Mouse (Mus musculus): ENCODE results near the gene Ccdc40.
A peak's percentile ranks its signal among the peaks of the same experiment; 100 is the strongest.

Ccdc40 gene

DNA sequence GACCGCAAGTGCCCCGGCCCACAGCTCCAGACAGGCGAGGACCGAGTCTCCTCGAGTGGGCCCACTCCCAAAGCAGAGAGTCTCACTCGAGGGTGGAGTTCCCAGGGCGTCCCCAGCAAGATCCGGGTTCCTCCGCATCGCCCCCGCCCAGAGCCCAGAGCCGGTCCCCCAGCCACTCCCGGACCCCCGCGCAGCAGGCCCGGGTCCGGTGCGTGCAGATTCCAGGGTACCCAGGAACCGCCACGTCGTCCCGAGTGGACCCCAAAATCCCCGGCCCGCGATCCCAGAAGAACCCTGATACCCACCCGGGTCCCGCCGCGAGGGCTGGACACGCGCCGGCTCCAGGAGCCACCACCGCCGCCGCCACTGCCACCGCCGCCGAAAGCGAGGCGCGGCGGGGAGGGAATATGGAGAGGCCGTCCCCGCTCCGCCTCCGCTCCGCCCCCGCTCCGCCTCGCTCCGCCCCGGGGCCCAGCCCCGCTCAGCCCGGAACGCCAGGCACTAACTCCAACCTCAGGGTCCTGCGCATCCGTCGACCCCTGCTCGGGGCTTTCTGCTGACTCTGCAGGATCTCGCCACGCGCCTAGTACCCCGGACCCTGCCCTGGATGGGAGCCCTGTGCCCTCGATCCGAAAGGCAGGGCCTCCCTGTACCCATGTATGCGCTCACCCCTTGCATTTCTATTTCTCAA is at the start of gene Ccdc40, which contains the start of gene Tbc1d16:
Ccdc40 (plus strand) TSS at position 482 of the 691 bp plus-strand sequence.
Tbc1d16 (minus strand) TSS at position 409 of the 691 bp plus-strand sequence.
- DNase-seq (ENCODE audit: low spot score) = peak; percentile 90

DNA sequence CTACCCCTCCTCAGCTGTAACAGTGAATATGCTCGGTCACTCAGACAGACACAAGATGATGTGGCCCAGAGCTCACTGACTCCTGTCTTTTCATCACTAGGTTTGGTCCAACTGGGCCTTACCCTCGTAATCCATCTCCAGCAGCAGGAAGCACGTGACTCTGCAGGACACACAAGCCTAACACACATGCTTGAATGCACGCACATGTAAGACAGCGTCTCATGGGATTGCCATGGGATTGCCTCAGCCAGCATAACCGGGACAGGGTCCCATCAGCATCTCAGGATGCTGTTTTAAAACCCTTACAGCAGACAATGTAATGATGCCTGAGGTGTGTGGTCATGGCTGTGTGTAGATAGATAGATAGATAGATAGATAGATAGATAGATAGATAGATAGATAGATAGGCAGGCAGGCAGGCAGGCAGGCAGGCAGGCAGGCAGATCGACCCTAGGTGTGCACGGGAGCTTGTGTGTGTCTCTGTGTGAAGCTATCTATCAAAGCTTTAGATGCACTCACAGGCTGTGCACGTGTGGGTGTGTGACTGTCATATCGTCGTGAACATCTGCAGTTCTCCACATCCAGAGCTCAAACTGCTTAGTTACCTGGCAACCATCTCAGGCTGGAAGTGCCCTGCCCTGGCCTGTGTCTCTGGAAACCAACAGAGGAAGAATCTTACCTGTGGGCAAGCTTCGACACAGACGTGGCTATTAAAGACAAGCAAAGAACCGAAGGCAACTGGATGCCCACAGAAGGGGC is 47.4 kb upstream of the Ccdc40 start:
- no peak for DNase-seq (ENCODE audit: low spot score)

DNA sequence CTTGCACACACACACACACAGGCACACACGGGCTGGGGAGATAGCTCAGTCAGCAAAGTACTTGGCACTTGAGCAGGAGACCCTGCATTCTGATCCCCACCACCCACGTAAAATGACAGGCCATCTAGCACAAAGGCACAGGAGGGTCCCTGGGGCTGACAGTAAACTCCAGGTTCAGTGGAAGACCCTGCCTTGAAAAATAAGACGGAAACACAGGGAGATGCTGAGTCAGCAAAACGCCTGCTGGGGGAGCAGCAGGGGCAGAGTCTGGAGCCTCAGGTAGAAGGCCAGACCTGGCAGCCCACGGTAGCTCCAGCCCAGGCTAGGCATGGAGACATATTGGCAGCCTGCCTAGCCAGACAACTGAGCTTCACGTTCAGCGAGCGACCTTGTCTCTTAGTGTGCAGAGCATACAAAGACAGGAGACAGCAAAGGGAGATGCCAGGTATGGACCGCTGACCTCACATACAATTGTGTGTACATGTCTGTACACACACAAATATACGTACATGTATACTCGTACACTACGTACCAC is 46.4 kb upstream of the Ccdc40 start:
- DNase-seq (ENCODE audit: low spot score) = no peak

DNA sequence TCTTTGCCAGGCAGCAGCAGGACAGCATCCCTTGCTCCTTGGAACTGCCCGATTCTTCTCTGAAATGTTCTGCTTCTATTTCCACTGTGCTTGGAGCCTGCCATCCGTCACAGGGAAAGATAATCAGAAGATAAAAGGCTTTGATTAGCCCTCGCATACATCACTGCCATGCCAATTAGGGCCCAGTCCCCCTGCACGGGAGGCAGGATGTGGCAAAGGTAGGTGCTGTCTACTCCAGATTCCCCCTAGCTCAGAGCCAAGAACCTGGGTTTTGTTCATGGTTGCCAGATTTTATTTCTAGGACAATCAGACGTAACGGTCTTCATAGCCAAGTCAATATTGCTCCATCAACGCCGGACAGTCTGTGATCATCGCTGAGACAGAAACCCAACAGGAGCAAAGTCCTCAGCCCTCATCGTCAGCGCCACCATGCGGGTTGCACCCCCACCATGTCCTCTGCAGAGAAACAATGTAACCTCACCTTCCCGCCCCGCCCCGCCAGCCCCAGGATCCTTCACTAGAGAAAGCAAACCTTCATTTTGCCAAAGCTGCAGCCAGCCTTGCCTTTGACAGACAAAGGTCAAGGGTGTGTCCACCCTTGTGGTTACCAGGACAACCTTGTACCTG is 44.6 kb upstream of the Ccdc40 start:
- no peak for DNase-seq (ENCODE audit: low spot score)

DNA sequence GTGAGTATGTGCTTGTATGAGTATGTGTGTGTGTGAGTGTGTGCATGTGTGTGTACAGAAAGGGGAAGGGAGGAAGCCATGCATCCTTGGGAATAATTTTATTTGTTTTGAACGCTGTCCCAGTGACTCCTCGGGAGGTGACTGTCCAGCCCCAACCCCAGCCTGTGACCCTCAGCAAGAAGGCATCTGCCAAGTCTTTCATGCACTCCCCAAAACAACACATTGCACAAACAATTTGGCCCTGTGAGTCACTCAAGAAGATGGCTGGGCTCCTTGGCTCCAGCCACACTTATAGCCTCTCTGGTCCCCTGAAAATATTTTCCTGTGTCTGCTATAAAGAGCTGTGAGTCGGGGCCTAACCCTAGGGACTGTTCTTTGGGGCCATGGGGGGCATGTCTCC is 42.0 kb upstream of the Ccdc40 start:
- DNase-seq (ENCODE audit: low spot score) = no peak

DNA sequence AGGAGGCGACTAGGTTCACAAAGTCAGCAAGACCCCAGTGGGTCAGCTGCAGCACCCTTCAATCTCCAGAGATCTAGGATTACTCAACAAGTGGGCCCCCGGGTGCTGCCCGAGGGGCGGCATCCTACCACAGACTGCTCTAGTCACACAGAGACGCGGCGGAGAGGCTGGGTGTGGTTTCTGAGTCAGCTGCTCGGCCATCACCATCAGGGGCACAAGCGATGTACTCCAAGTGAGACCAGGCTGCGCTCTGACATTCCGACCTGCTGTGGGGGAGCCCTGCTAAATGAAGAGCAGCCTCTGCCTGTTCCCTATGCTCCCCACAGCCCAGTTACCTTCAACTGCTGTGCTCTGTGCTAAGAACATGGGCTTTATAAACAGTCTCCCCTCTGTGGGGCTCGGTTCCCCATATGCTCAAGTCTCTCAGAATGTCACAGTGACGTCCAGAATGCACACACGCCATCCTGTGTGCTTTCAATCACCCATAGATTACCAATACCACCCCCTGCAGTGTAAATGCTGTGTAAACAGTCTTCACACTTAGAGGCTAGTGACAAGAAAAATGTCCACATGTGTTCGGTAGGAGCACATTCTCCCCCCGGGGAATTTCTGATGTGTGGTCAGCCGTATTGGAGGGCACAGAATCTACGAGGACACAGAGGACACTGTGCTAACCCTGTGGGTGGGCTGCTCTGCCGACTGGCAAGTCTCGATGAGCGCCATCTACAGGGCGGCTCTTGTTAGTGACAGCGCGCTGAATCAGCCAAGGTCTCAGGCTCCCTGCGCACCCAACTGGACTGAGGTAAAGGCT is 41.2 kb upstream of the Ccdc40 start:
- peak; percentile 92 for DNase-seq (ENCODE audit: low spot score)

DNA sequence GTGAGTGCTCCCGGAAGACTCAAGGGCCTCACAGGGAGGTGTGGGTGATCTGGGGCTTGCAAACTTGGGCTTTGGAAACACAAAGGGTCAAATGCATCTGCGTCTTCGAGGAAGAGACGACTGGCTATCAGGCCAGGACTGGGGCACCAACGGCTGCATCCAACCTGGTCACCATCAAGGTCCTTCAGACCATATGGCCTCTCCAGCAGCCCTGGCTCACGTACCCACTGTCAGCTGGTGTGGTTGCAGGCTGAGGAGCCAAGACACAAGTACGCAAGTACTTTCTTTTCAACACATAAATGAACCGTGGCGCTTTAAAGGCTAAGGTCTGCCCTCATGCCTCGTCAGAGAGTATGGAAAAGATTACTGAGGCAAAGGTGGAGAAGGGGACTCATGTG is 40.6 kb upstream of the Ccdc40 start:
- no peak for DNase-seq (ENCODE audit: low spot score)

DNA sequence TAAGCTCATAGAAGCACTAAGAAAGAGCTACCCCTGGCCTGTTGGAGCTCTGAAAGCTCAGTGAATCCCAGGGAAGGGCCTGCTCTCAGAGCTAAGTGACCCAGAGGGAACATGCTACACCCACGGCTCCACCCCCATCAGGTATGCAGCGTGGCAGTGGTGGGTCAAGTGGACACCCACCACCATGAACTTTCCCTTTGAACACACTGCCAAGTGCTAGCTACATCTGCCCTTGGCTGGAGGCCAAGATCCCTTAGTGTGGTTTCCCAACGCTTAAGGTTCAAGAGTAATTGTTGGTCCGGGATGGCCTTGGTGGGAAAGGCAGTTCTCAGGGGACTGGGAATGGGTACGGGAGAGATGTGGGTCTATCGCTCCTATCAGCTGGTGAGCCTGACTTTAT is 40.0 kb upstream of the Ccdc40 start:
- DNase-seq (ENCODE audit: low spot score) = no peak

DNA sequence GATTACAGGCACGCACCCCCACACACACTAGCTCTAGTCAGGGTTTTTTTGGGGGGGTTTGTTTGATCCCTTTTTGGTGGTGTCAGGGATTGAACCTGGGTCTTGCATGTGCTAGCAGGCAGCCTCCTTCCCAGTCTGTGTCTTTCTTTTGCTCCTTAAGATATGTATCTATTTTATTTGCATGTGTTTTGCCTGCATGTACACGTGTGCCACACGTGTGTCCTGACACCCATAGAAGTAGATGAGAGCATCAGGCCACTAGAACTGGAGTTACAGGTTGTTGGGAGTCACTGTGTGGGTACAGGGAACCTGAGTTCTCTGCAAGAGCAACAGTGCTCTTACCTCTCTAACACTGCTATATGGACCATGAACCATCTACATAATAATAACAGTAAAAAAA is 39.1 kb upstream of the Ccdc40 start:
- no peak for DNase-seq (ENCODE audit: low spot score)

DNA sequence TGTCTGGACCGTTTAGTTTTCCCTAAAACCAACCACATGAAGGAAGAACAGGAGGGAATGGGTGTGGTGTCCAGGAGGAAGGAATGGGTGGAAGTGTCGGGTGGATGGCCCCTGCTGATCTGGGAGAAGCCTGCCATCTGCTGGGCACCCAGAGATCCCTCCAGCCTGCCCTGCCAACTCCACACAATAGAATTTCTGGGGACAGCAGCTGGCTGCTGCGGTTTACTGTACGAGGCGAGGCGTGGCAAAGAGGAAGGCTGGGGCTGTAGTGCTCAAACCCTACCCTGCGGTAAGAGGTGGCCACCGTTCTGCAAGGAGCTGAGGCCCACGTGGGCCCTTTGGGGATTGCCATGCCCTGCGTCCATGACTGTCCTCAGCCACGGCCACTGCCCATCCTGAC is 37.9 kb upstream of the Ccdc40 start:
- peak; percentile 73 for DNase-seq (ENCODE audit: low spot score)

DNA sequence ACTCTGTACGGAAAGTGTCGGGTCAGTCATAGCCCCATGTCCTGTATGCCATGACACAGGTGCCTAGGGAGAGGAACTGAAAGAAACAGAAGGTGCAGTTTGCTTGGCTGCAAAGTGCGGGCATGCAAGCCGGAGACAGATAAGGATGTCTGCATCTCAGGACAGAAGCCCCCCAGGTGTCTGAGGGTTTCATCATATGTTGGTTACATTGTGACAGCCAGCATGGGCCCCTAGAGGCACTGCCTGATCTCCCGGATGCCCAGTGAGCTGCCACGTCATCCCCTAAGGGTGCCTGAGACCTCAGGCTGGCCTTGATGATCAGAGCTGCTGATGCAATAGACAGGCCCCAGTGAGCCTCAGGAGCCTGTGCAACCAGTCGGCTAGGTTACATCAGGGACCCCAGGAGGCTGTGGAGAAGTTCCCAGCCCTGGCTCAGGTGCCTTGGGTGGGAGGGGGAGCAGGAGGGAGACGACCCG is 36.7 kb upstream of the Ccdc40 start:
- DNase-seq (ENCODE audit: low spot score) = no peak

DNA sequence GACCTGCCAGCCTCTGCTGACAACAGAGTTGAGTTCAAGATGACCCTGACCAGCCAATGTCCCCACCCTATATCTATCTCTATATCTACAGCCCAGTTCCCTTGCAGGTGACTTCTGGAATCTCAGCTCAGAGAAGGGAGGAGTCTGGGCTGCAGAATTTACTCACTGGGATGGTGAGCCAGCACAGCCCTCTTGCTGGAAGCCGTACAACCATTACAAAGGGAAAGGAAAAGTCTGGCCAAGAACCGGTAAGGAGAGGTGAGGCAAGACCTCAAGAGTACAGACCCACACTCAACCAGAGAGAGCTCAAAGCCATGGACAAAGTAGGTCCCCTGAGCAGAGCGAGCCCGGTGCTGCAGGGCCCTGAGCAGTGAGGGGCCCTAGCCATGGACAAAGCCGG is 36.2 kb upstream of the Ccdc40 start:
- no peak for DNase-seq (ENCODE audit: low spot score)

DNA sequence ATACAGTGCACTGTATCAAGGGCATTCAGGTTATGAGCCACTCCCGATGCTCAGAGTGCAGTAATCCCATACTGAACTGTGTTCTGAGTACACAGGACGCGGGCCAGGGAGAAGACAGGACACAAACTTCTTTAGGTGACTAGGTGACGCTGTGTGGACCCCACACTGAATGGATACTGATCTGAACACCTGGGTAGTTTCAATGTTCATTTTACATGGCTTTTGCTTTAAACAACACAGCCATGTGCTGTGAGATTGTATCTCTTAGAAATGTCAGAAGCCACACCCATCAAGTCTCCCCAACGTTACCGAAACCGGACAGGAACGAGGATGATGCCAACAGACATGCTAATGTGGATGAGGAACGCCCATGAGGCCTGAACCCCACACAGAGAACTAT is 35.8 kb upstream of the Ccdc40 start:
- DNase-seq (ENCODE audit: low spot score) = no peak

DNA sequence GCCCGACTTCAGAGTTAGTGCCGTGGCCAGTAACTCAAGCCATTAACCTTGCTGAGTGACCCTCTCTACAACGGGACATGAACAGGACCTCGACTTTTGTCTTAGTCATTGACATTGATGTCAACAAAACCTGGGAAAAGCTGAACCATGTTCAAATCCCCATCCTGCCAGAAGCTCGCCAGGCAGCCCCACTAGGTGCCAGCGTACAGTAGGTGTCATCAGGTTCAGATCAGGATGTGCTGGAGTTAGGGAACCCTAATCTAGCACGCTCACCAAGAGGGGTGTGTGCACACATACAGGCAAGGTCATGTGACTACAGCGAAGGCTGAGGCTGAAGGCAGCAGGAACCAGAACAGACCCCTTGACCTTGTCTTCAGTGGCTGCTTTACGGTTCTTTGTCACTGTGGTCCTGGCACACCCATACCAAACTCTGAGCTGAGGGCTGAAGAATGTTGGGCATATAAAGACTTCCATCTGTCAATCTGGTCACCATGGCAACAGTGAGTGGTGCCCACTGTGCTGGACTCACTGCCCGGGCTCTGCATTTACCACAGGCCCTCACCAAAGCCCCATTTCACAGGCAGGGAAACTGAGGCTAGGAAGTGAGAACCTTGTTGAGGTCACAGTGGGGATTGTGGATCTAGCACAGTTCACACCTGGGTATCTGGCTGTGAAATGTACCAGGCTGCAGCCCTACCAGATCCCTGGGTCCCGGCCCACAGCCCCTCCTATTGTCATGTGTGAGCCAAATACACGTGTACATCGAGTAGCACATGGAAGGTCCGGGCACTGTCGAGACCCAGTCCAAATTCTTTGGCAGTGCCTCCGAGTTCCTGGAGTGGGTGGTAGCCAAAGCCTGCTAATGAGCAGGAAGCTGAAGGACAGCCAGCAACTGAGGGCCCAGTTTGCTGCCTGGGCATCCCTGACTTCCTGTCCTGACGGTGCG is 30.5 kb upstream of the Ccdc40 start:
- no peak for DNase-seq (ENCODE audit: low spot score)

DNA sequence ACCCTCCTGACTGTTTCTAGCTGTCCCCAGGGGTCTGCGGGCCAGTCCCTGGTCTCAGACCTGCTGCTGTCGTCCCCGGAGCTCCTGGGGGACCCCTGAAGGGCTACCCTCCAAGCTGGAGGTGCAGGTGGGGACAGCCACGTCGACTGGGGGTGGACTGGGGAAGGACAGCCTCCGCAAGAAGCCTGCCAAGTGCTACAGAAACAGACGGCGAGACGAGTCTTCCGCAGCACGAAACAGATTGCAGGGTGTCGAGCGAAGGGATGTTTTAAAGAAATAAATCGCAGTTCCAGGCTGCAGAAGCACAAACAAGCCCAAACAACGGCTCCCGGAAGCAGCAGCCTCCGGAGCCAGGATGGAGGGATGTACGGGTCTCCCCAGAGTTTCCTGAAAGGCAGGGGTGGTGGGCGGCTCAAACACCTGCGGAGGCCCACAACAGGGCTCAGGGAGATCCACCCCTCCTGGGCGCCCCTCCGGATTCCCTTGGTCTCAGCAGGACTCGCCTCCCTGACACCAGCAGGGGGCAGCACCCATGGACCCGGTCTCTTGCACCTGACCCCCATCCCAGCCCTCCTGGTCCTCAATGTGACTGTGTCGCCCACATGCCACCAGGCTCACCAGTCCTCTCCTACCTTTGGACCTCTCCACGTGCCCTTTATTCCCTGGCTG is 29.7 kb upstream of the Ccdc40 start:
- DNase-seq (ENCODE audit: low spot score) = no peak

DNA sequence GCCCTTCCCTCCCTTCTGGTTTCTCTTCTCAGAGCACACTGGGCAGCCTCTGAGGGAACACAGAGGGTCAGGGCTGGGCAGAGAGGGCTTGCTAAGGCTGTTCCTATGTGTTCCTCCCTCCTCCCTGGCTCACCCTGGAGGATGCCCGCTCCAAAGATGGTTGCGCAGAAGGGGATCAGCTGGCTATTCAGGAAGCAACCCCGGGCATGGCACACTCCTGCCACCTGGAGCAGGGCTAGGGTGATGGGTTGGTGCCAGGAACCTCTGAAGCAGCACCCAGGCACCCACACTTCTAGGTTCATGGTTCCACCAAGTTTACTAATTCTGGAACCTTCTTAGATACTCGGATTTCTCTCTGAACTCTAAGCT is 29.2 kb upstream of the Ccdc40 start:
- DNase-seq (ENCODE audit: low spot score) = no peak

DNA sequence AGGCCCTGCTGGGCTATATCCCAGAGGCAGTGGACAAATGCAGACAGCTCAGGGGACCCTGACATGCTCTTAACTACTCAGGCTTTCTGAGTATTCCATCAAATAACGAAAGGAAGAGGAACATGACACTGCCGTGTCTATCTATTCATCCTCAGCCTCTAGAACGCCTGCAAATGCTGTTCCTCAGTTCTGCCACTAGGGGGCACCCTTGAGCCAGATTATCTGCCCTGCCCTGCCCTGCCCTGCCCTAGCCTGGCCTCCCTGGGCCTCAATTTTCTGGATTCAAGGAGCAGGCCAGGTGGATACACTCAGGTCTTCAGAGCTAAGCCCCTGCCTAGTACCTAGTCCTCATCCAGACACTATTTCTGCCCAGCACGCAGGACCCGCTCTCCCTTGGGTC is 24.9 kb upstream of the Ccdc40 start:
- DNase-seq (ENCODE audit: low spot score) = peak; percentile 53

DNA sequence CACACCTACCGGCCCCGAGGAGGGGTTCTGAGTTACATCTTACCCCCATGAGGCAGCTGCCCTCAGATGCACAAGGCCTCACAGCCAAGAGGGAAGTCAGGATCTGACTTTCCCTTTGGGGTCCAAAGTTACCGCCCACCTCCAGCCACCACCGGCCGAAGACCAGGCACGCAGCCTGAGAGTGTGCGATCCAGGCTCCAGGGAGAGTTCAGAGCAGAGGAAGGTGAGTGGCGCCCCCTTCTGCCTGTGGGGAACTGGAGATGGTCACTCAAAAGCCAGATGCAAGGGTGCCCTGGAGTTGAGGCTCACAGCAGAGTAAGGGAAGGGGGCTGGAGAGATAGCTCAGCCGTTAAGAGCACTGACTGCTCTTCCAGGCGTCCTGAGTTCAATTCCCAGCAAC is 22.6 kb upstream of the Ccdc40 start:
- no peak for DNase-seq (ENCODE audit: low spot score)

DNA sequence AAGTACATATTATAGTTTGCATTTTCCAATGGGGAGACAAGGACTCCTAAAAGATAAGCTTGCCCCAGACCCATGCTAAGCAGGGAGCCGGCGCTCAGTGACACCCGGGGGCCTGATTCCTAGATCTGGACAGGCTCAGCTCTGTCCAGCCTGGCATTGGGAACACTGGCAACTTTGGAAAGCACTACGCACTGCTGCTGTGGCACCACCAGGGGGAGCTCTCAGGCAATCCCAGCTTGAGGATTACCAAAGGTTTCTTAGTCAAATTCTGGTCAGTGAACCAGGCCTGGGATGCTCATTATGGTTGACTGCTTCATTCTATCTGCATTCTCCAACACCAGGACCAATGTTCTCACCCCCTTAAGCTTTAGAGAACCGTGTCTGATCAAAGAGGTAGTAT is 21.8 kb upstream of the Ccdc40 start:
- peak; percentile 76 for DNase-seq (ENCODE audit: low spot score)

DNA sequence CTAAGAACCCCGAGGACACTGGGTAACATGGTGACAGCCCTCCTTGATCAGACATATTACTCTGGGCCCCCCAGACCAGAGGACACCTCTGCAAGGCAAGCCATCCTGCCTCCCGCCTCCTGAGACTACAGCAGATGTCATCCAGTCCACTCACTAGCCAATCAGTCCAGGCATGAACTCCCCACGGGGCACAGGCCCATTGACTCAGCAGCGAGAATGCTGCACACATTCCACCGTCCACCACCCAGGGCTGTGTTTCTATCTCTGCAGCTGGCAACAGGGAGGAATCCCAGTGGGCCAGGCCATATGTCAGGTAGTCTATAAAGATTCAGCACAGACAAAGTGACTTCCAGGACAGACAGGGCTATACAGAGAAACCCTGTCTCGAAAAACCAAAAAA is 20.4 kb upstream of the Ccdc40 start:
- no peak for DNase-seq (ENCODE audit: low spot score)
